Mouse (Mus musculus) heart, embryonic 16.5 days (tissue): ENCODE data around the gene Hspa12a. TPM values are rescaled to one million over a fixed set of nuclear protein-coding genes. Genes with fewer than 3 reads are reported as not detected.

ENCODE experiments used
- microRNA-seq: library from miRNA; unstranded; fragments of <30 nt; microRNA quantifications from one replicate; pipeline ENCODE4, GENCODE M21; 2017
- polyA plus RNA-seq: library from polyadenylated mRNA; unstranded; fragments of >200 nt; fragmentation: Nextera tagmentation; extraction: Ambion mirVana; gene quantifications from 2 replicates; pipeline ENCODE4 v1.2.1, GENCODE M21; 2015

Hspa12a gene
- polyA plus RNA-seq, 1 experiment from 2014 or later, result 13.7 TPM

Small RNA genes lying within 50 kb of the gene (microRNA-seq; reads per million reads assigned to microRNA genes)
- 3.7 reads per million, percentile 14 among the genes with 10 or more reads in this experiment for gene Mir3086

Other genes with a start within 250 kb of the Hspa12a start
- 0.92 and 3.9 TPM in 2 replicates for gene Pnliprp1, start 214.8 kb downstream of the Hspa12a start, polyA plus RNA-seq
- 0.12 and 0.15 TPM in 2 replicates for gene Pnliprp2, start 183.9 kb downstream of the Hspa12a start, polyA plus RNA-seq
- not detected in 2 replicates for gene 1700019N19Rik, start 149.2 kb downstream of the Hspa12a start, polyA plus RNA-seq
- gene Eno4, start 229 bp downstream of the Hspa12a start, polyA plus RNA-seq, result 0.13 and 0.16 TPM in 2 replicates
- 1.1 and 1.3 TPM in 2 replicates for gene Shtn1, start 132.4 kb upstream of the Hspa12a start, polyA plus RNA-seq
- not detected in 2 replicates for gene Vax1, start 226.4 kb upstream of the Hspa12a start, polyA plus RNA-seq